Comparison of ENCODE assay signal across 29 mouse cellular contexts in the genomic region with DNA sequence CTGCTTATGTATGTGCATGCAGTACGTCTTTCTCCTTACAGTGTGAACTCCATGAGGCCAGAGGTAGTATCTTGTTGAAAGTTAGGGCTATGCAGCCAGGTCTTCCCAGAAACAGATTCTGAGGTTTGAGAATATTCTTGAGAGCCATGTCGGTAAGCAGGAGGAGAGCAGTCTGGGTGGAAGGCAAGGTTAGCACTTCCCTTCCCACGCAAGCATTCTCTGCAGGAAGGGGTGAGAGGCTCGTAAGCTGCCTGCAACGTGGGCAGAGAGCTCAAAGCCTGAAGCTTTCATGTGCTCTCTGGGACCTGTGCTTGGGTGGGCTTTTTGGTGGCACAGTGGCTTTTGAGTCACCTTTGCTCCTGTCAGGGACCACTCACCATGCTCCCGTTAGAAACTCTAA. TPM values are rescaled to one million over a fixed set of nuclear protein-coding genes. Genes with fewer than 3 reads are reported as not detected.
DNase-seq lines count a peak whose midpoint lies in the region; ATAC-seq and TF ChIP-seq lines count a peak whose summit lies in the region.
"Had no signal": no experiment of that assay in that cellular context is flagged by ENCODE, and none has a peak within 500 bp of the region (broad histone marks: within the 10 kb centered on the region; RNA-seq: fewer than 3 reads in every experiment).

No protein-coding gene starts in this region.

- no peak for TF ChIP-seq POLR2A in thymus, adult 2 months (IDR thresholded peaks at IDR 0.05; ENCODE audit: control insufficient read depth, extremely low read depth, insufficient read depth, low read length, poor library complexity)

- no peak overlapping the region for H3K4me2 ChIP-seq in hindbrain, embryonic 14.5 days (replicated peaks)
- H3K4me2 ChIP-seq: embryonic facial prominence, embryonic 13.5 days; forebrain, embryonic 12.5 days; heart, embryonic 11.5 days; hindbrain, embryonic 13.5 days had no signal

- DNase-seq in CD4-positive, CD25-positive, alpha-beta regulatory T cell, adult 2 months (ENCODE audit: low read depth, low spot score), result peak; percentile 36
- peak; percentile 40 for DNase-seq in CD4-positive helper T cell, adult 2 months (ENCODE audit: low read depth, low spot score)
- peak; percentile 44 for DNase-seq in thymus, adult 2 months
- DNase-seq in gastrocnemius, postnatal 14 days, result no peak
- no peak for DNase-seq in hindbrain, embryonic 14.5 days (ENCODE audit: low spot score)
- DNase-seq in left cerebral cortex, adult 2 months (ENCODE audit: extremely low spot score in 1 of 2, low spot score in 2 of 2), result no peak
- DNase-seq: cerebellum, adult 8-10 months; cerebellum, postnatal 36 days; embryo, embryonic 11 days; gastrocnemius, adult 2 months; heart, postnatal 36 days; kidney, adult 18-20 months; kidney, postnatal 4 days; lung, adult 2 months had no signal

- H3K4me3 ChIP-seq in thymus, adult 2 months (ENCODE audit: control insufficient read depth, insufficient read depth, low read length), result no peak overlapping the region
- no peak overlapping the region for H3K4me3 ChIP-seq in hindbrain, embryonic 14.5 days (replicated peaks; ENCODE audit: low read length)
- no peak overlapping the region for H3K4me3 ChIP-seq in left cerebral cortex, adult 2 months
- H3K4me3 ChIP-seq: embryonic facial prominence, embryonic 13.5 days; erythroblast, embryonic 14.5 days; forebrain, embryonic 12.5 days; gastrocnemius, adult 2 months; hindbrain, embryonic 13.5 days; limb, embryonic 10.5 days; myocyte had no signal

- H3K27ac ChIP-seq in thymus, adult 2 months (ENCODE audit: control insufficient read depth, insufficient read depth, low read length), result peak overlapping the region; percentile 53
- no peak overlapping the region for H3K27ac ChIP-seq in hindbrain, embryonic 14.5 days
- no peak overlapping the region for H3K27ac ChIP-seq in left cerebral cortex, adult 2 months
- H3K27ac ChIP-seq: embryonic facial prominence, embryonic 13.5 days; forebrain, embryonic 12.5 days; gastrocnemius, adult 2 months; hindbrain, embryonic 13.5 days; limb, embryonic 10.5 days had no signal

- no peak for TF ChIP-seq CTCF in thymus, adult 2 months (IDR thresholded peaks at IDR 0.05; ENCODE audit: borderline replicate concordance, control insufficient read depth, extremely low read depth, insufficient read depth, low read length, poor library complexity)
- no peak for TF ChIP-seq CTCF in left cerebral cortex, adult 2 months (IDR thresholded peaks at IDR 0.05)

- no peaks in the 10 kb centered on the region for H3K9me3 ChIP-seq in hindbrain, embryonic 14.5 days (ENCODE audit: control insufficient read depth, low read length)
- H3K9me3 ChIP-seq: embryonic facial prominence, embryonic 13.5 days; forebrain, embryonic 12.5 days; hindbrain, embryonic 13.5 days; limb, embryonic 10.5 days had no signal

- no peak for ATAC-seq in CD4-positive, CD25-positive, alpha-beta regulatory T cell, adult 4 months
- ATAC-seq in megakaryocyte progenitor cell, adult 5-6 weeks (replicated peaks; ENCODE audit: poor library complexity), result peak; percentile 10; the same call in 1 of the 2 replicates
- ATAC-seq in hindbrain, embryonic 14.5 days (ENCODE audit: low FRiP score), result no peak
- ATAC-seq: inflammation-experienced regulatory T-cells, adult 6 months; midbrain, embryonic 16.5 days had no signal

- peaks cover 67% of the 10 kb centered on the region for H3K4me1 ChIP-seq in thymus, adult 2 months (replicated peaks; ENCODE audit: control insufficient read depth, insufficient read depth, low read length)
- H3K4me1 ChIP-seq in hindbrain, embryonic 14.5 days (replicated peaks; ENCODE audit: control insufficient read depth, insufficient read depth, low read length), result no peaks in the 10 kb centered on the region
- H3K4me1 ChIP-seq: embryonic facial prominence, embryonic 13.5 days; forebrain, embryonic 12.5 days; hindbrain, embryonic 13.5 days; limb, embryonic 10.5 days had no signal

- H3K9ac ChIP-seq in hindbrain, embryonic 14.5 days, result no peak overlapping the region
- H3K9ac ChIP-seq: embryonic facial prominence, embryonic 13.5 days; forebrain, embryonic 12.5 days; hindbrain, embryonic 13.5 days had no signal

- no peaks in the 10 kb centered on the region for H3K36me3 ChIP-seq in thymus, adult 2 months (ENCODE audit: control insufficient read depth, insufficient read depth, low read length)
- H3K36me3 ChIP-seq in hindbrain, embryonic 14.5 days (replicated peaks; ENCODE audit: control insufficient read depth, insufficient read depth), result no peaks in the 10 kb centered on the region
- H3K36me3 ChIP-seq: embryonic facial prominence, embryonic 13.5 days; forebrain, embryonic 12.5 days; hindbrain, embryonic 13.5 days; limb, embryonic 10.5 days had no signal

- WGBS in thymus, adult 2 months, result 21% methylated on average over 6 of the region's 6 CpGs
- WGBS in hindbrain, embryonic 14.5 days, result 87% methylated on average over 6 of the region's 6 CpGs

- intact Hi-C loops in gastrocnemius, postnatal 14 days (cut with DNase I; ENCODE audit: low total_unique reads), result no loop called here
- intact Hi-C loops in left cerebral cortex, adult 2 months (cut with DNase I), result no loop called here

- no peaks in the 10 kb centered on the region for H3K27me3 ChIP-seq in thymus, adult 2 months (ENCODE audit: control insufficient read depth, insufficient read depth, low read length)
- no peaks in the 10 kb centered on the region for H3K27me3 ChIP-seq in hindbrain, embryonic 14.5 days (ENCODE audit: control insufficient read depth, insufficient read depth, low read length)
- H3K27me3 ChIP-seq: embryonic facial prominence, embryonic 13.5 days; forebrain, embryonic 12.5 days; hindbrain, embryonic 13.5 days had no signal

RNA-seq across cellular contexts. Expression of a gene that starts 25.6 kb away (rescaled TPM):
- under 1 TPM in 1 of 2 experiments, not detected in 1; 0.82 TPM for polyA plus RNA-seq in CD4-positive, CD25-positive, alpha-beta regulatory T cell, adult 4 months (2017; shearing (Covaris generic))
- total RNA-seq in megakaryocyte progenitor cell, adult 5-6 weeks (2015), result 0.76 and 4.8 TPM in 2 replicates
- 0.21 and 1.3 TPM in 2 replicates for total RNA-seq in megakaryocyte progenitor cell, adult 5-6 weeks (2017)
- 28.8 and 414 TPM in 2 replicates for polyA plus RNA-seq in thymus, adult 2 months (2012; rRNA removed)
- total RNA-seq in gastrocnemius, postnatal 14 days (2021), result 1,000 to 10,000 TPM; 1,122 to 1,196 TPM
- polyA plus RNA-seq in hindbrain, embryonic 14.5 days (2014; fragmentation: Nextera tagmentation; extraction: Ambion mirVana), result not detected in 2 replicates
- 1 to 10 TPM; 7.5 to 9.8 TPM for total RNA-seq in left cerebral cortex, adult 2 months (2021)
- polyA plus RNA-seq: erythroblast, embryonic 14.5 days had no signal

RNA-seq across cellular contexts. Expression of a gene that starts 26.4 kb away (rescaled TPM):
- polyA plus RNA-seq in CD4-positive, CD25-positive, alpha-beta regulatory T cell, adult 4 months (2017; shearing (Covaris generic)), result under 1 TPM in 1 of 2 experiments, not detected in 1; 0.15 TPM
- total RNA-seq in megakaryocyte progenitor cell, adult 5-6 weeks (2015), result 0.25 TPM in 1 of 2 replicates, not detected in the other
- 0.51 TPM in 1 of 2 replicates, not detected in the other for total RNA-seq in megakaryocyte progenitor cell, adult 5-6 weeks (2017)
- polyA plus RNA-seq in thymus, adult 2 months (2012; rRNA removed), result 6.9 and 7.7 TPM in 2 replicates
- total RNA-seq in gastrocnemius, postnatal 14 days (2021), result not detected
- not detected in 2 replicates for polyA plus RNA-seq in hindbrain, embryonic 14.5 days (2014; fragmentation: Nextera tagmentation; extraction: Ambion mirVana)
- not detected for total RNA-seq in left cerebral cortex, adult 2 months (2021)
- total RNA-seq: ES-E14; gastrocnemius, adult 2 months had no signal
- polyA plus RNA-seq: embryonic facial prominence, embryonic 13.5 days; erythroblast, embryonic 14.5 days; forebrain, embryonic 12.5 days; heart, embryonic 11.5 days; hindbrain, embryonic 13.5 days; kidney, embryonic 16.5 days; limb, embryonic 10.5 days; midbrain, embryonic 16.5 days; neural tube, embryonic 14.5 days had no signal

RNA-seq across cellular contexts. Expression of a gene that starts 51.2 kb away (rescaled TPM):
- polyA plus RNA-seq in CD4-positive, CD25-positive, alpha-beta regulatory T cell, adult 4 months (2017; shearing (Covaris generic)), result not detected
- 0.32 and 0.76 TPM in 2 replicates for total RNA-seq in megakaryocyte progenitor cell, adult 5-6 weeks (2015)
- total RNA-seq in megakaryocyte progenitor cell, adult 5-6 weeks (2017), result 0.67 and 0.68 TPM in 2 replicates
- polyA plus RNA-seq in thymus, adult 2 months (2012; rRNA removed), result 9.4 and 14.7 TPM in 2 replicates
- total RNA-seq in gastrocnemius, postnatal 14 days (2021), result under 1 TPM; 0.23 to 0.27 TPM
- 0.09 TPM in 1 of 2 replicates, not detected in the other for polyA plus RNA-seq in hindbrain, embryonic 14.5 days (2014; fragmentation: Nextera tagmentation; extraction: Ambion mirVana)
- total RNA-seq in left cerebral cortex, adult 2 months (2021), result under 1 TPM in 1 of 2 experiments, not detected in 1; 0.07 TPM
- total RNA-seq: ES-E14; layer of hippocampus, postnatal 10 days had no signal
- polyA plus RNA-seq: embryonic facial prominence, embryonic 13.5 days; erythroblast, embryonic 14.5 days; hindbrain, embryonic 13.5 days; limb, embryonic 10.5 days; myocyte had no signal

RNA-seq across cellular contexts. Expression of a gene that starts 56.6 kb away (rescaled TPM):
- 1 to 10 TPM; 3.9 to 4.1 TPM for polyA plus RNA-seq in CD4-positive, CD25-positive, alpha-beta regulatory T cell, adult 4 months (2017; shearing (Covaris generic))
- 6.9 and 7.1 TPM in 2 replicates for total RNA-seq in megakaryocyte progenitor cell, adult 5-6 weeks (2015)
- 9.5 and 11.8 TPM in 2 replicates for total RNA-seq in megakaryocyte progenitor cell, adult 5-6 weeks (2017)
- 68.6 and 85.1 TPM in 2 replicates for polyA plus RNA-seq in thymus, adult 2 months (2012; rRNA removed)
- 1 to 10 TPM; 8.3 to 9.8 TPM for total RNA-seq in gastrocnemius, postnatal 14 days (2021)
- 9.1 and 10.7 TPM in 2 replicates for polyA plus RNA-seq in hindbrain, embryonic 14.5 days (2014; fragmentation: Nextera tagmentation; extraction: Ambion mirVana)
- total RNA-seq in left cerebral cortex, adult 2 months (2021), result 10 to 100 TPM; 12.3 to 13.6 TPM

RNA-seq across cellular contexts. Expression of a gene that starts 57.3 kb away (rescaled TPM):
- polyA plus RNA-seq in CD4-positive, CD25-positive, alpha-beta regulatory T cell, adult 4 months (2017; shearing (Covaris generic)), result 1 to 10 TPM; 4.8 to 5.0 TPM
- total RNA-seq in megakaryocyte progenitor cell, adult 5-6 weeks (2015), result 4.3 TPM in 2 replicates
- total RNA-seq in megakaryocyte progenitor cell, adult 5-6 weeks (2017), result 4.7 and 7.2 TPM in 2 replicates
- polyA plus RNA-seq in thymus, adult 2 months (2012; rRNA removed), result 2.4 and 2.5 TPM in 2 replicates
- 1 to 10 TPM; 2.6 to 3.5 TPM for total RNA-seq in gastrocnemius, postnatal 14 days (2021)
- 7.4 and 8.7 TPM in 2 replicates for polyA plus RNA-seq in hindbrain, embryonic 14.5 days (2014; fragmentation: Nextera tagmentation; extraction: Ambion mirVana)
- total RNA-seq in left cerebral cortex, adult 2 months (2021), result 1 to 10 TPM; 3.3 to 4.2 TPM

Comparison
In these comparisons a context has a peak if more than half of its experiments do, and no peak if none do; other contexts are left out.
1. DNase-seq: peak in CD4-positive, CD25-positive, alpha-beta regulatory T cell, adult 2 months (single experiment), CD4-positive helper T cell, adult 2 months (single experiment) and thymus, adult 2 months (single experiment); none in gastrocnemius, postnatal 14 days (single experiment), hindbrain, embryonic 14.5 days (single experiment) and left cerebral cortex, adult 2 months (0 of 2).
2. RNA of a gene that starts 25.6 kb away (total RNA-seq): 1,122 to 1,196 TPM in gastrocnemius, postnatal 14 days; 7.5 to 9.8 TPM in left cerebral cortex, adult 2 months and 0.21 to 4.8 TPM in megakaryocyte progenitor cell, adult 5-6 weeks; every median in the first group is over 100 times any median in the second.